Mouse (Mus musculus) embryonic facial prominence, embryonic 10.5 days (tissue): ENCODE measurements at regions not wholly inside any gene's neighbourhood (a gene's known extent, or its start where the extent isn't known, plus 50 kb on each side); places are given as distances from the start of the nearest gene placed in this dataset.

Source experiments
- DNase-seq: peaks from one replicate; pipeline ENCODE4 v3.0.0-alpha.2; 2017; ENCODE audit warnings: low spot score
- H3K27ac ChIP-seq: fragments of 300-500 bp; sonication (generic); replicated peaks from 2 replicates; pipeline ENCODE4 v1.5.1; 2016; ENCODE audit warnings: mild to moderate bottlenecking
- H3K27me3 ChIP-seq: fragments of 300-500 bp; sonication (generic); replicated peaks from 2 replicates; pipeline ENCODE4 v1.6.1; 2016; ENCODE audit warnings: low read depth, mild to moderate bottlenecking; ENCODE audit not compliant: poor library complexity, severe bottlenecking
- H3K36me3 ChIP-seq: fragments of 300-500 bp; sonication (generic); replicated peaks from 2 replicates; pipeline ENCODE4 v1.6.1; 2016; ENCODE audit warnings: mild to moderate bottlenecking, moderate library complexity
- H3K4me1 ChIP-seq: fragments of 300-500 bp; sonication (generic); 2 replicates; pipeline ENCODE4 v1.6.1; 2016
- H3K4me3 ChIP-seq: fragments of 300-500 bp; sonication (generic); 2 replicates; pipeline ENCODE4 v1.5.1; 2016; ENCODE audit warnings: mild to moderate bottlenecking, moderate library complexity
- H3K9me3 ChIP-seq: fragments of 300-500 bp; sonication (generic); 2 replicates; pipeline ENCODE4 v1.6.1; 2016; ENCODE audit warnings: mild to moderate bottlenecking
- WGBS: fragments of 180-500 bp; shearing (Covaris S2); methylation state at CpG from one replicate; pipeline ENCODE4 v1.1.7; 2016; 5-methylcytosine and 5-hydroxymethylcytosine counted together

DNA sequence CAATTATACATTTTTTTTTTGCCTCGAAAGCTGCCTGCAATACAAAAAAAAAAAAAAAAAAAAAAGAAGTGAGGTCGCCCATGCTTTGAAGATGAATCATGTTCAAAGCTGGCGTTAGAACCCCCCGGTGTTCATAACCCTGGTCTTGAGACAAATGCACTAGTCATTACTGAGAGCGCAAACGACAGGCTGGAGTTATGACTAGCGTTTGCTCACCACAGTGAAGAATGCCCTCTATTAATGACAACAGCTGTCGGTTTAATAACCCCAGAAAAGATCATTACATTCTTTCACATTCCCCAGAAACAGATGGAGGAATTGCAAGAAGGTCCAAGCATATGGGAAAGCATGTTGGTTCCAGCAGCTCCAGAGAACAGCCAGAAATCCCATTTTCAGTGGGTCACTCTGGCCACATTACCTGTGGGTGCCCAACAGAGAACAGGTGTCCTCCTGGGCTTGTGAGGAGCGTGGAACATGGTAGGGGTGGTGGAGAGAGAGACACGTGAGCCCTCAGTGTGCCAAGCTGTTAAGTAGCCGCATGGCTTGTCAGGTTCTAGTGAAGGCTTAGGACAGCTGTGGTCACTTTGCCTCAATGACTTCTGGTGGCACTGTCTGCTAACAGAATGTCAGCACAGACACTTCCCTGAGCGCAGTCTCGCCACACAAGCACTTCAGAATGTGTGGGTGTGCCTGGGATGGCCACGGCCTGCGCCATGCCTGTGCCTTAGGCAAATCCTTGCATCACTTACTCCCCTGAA is 60.4 kb downstream of the Aipl1 start:
- no peak for DNase-seq
- H3K4me1 ChIP-seq: 0 out of 2 replicates have a peak, but pooled peaks cover 3% of the 10 kb centered on the region

DNA sequence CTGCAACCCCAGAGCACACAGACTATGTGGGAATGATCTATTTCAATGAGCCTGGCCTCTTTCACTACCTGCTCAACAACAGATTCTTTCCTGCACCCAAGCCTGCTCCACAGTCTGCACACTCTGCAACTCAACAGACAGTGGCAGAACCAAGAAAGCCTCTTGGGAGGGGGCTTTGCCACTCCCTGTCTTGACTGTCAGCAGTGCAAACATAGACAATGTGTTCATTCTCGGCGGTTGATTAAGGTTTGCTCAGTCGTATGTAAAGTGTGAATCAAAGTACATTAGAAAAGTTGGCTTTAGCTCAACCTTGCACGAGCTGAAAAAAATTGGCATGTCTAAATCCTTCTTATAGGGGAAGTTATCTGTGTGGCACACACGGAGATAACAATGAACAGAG is 66.0 kb downstream of the Aipl1 start:
- WGBS: 84% methylated on average over 5 of the region's 5 CpGs

More for the DNA sequence above, 60.4 kb downstream of the Aipl1 start:
- no peaks in the 10 kb centered on the region for H3K9me3 ChIP-seq
- no peaks in the 10 kb centered on the region for H3K36me3 ChIP-seq
- no peak overlapping the region for H3K27ac ChIP-seq
- WGBS: 84% methylated on average over 15 of the region's 15 CpGs
- no peak overlapping the region for H3K4me3 ChIP-seq
- no peaks in the 10 kb centered on the region for H3K27me3 ChIP-seq

DNA sequence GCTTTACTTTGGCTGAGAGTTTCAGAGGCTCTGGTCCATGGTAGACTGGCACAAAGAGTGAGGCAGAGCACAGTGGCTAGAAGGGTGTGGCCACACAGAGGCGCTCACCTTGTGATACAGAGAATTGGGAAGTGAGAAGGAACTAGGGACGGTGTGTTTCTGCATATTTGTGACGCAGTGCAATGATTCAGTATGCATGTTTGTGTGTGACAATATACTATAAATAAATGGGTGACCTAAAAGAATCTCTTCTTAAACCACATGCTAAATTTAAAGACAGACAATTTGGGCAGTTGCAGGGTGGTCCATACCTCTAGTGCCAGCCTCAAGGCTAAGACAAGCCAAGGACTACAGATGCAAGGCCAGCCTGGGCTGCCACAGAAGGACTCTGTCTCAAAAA is 75.0 kb downstream of the Aipl1 start:
- 86% methylated on average over 3 of the region's 3 CpGs for WGBS
- Histone ChIP-seq H3K36me3 (no peaks in the 10 kb centered on the region), H3K9me3 (no peaks in the 10 kb centered on the region), H3K4me1 (peaks cover 10% of the 10 kb centered on the region), H3K4me3 (no peak overlapping the region), H3K27me3 (no peaks in the 10 kb centered on the region), H3K27ac (no peak overlapping the region)
- no peak for DNase-seq

More for the DNA sequence above, 66.0 kb downstream of the Aipl1 start:
- no peaks in the 10 kb centered on the region for H3K36me3 ChIP-seq
- H3K27ac ChIP-seq: no peak overlapping the region
- no peak for DNase-seq
- H3K27me3 ChIP-seq: no peaks in the 10 kb centered on the region
- H3K9me3 ChIP-seq: no peaks in the 10 kb centered on the region
- peaks cover 10% of the 10 kb centered on the region for H3K4me1 ChIP-seq
- no peak overlapping the region for H3K4me3 ChIP-seq

DNA sequence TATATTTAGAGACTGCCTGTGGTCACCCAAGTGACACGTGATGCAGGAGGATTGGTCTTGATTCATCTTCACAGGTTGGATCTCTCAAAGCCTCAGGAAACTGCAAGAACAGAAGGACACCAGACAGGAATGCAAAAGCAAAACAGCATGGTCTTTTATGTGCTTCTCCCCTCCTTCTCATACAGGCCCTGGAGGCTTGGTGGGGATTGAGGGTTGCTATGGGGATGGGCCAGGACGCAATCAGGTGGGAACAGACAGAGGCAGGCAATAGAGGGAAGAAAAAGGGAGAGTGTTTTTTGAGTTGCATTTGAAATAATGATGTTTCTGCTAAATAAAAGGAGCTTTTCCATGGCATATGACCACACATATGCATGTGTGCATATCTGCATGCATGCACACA is 84.8 kb downstream of the Aipl1 start:
- WGBS: 76% methylated on average over 2 of the region's 2 CpGs
- Histone ChIP-seq H3K27me3 (no peaks in the 10 kb centered on the region), H3K4me1 (no peaks in the 10 kb centered on the region), H3K27ac (no peak overlapping the region), H3K9me3 (no peaks in the 10 kb centered on the region), H3K36me3 (no peaks in the 10 kb centered on the region), H3K4me3 (no peak overlapping the region)
- no peak for DNase-seq

DNA sequence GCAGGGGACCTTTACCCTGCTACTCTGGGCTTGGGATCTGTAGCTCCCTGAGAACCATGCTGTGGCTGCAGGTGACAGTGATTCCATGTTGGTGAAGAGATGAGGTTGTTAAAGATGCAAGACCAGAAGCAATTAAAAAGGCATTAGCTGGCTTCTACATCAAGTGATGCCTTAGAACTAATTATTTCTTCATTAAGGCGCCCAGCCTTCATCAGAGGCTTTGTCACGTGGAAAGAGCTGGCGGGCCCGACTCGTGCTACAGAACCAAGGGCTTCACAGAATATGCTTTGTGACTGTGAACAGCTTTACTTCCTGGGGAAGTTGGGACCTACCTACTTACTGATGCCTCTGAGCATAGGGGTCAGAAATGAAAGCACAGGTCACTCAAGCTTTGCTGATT is 90.1 kb downstream of the Aipl1 start:
- WGBS: 87% methylated on average over 5 of the region's 5 CpGs

DNA sequence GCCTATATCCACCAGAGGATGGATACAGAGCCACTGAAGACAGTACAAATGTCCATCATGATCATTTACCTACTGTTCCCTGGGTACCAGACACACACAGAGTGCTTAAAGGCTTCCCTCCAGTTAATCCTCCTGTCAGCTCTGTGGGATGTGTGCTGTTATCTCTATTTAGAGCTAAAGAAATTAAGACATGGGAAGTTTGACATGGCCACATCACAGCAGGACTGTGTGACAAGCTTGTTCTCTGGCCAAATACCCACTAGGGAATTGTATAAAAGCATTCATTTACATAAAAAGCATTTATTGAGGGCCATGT is 92.3 kb downstream of the Aipl1 start:
- no peak for DNase-seq
- H3K9me3 ChIP-seq: no peaks in the 10 kb centered on the region
- 0 out of 2 replicates have a peak, but pooled peaks cover 5% of the 10 kb centered on the region for H3K4me1 ChIP-seq
- no peak overlapping the region for H3K4me3 ChIP-seq
- no peak overlapping the region for H3K27ac ChIP-seq
- no peaks in the 10 kb centered on the region for H3K36me3 ChIP-seq
- no peaks in the 10 kb centered on the region for H3K27me3 ChIP-seq

More for the DNA sequence above, 90.1 kb downstream of the Aipl1 start:
- DNase-seq: no peak
- no peaks in the 10 kb centered on the region for H3K9me3 ChIP-seq
- no peaks in the 10 kb centered on the region for H3K27me3 ChIP-seq
- no peak overlapping the region for H3K27ac ChIP-seq
- H3K4me1 ChIP-seq: 0 out of 2 replicates have a peak, but pooled peaks cover 5% of the 10 kb centered on the region
- H3K4me3 ChIP-seq: no peak overlapping the region
- no peaks in the 10 kb centered on the region for H3K36me3 ChIP-seq

DNA sequence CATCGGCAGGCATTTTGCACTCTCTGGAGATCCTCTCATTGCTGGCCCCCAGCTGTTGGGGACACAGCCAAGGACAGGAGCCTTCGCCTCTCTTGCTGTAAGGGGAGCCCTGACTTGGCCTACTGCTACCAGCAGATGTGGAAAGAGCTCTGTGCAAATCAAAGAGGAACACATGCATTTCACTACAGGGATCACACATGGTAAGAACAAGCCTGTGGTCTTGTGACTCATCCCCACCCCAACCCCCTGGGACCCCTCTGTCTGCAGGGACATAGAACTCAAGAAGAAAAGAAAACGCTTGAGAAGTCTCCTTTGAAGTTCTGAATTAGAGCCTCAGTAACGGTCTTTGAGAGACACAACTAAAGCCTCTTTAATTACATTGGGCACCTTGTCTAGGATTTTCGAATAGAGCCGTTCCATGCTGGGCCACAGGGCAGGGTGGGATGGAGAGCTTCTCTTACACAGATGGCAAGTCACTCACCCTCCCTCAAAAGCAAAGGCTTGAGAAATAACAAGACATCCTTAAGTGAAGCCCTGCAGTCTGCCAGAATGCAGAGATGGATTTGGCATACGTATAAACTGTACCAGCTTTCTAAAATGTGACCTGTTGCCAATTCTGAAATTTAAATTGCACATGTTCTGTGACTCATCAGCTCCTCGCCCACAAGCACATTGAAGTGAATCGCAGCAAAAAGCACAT is 92.8 kb downstream of the Aipl1 start:
- Histone ChIP-seq H3K4me1 (0 out of 2 replicates have a peak, but pooled peaks cover 5% of the 10 kb centered on the region), H3K4me3 (no peak overlapping the region), H3K27me3 (no peaks in the 10 kb centered on the region), H3K9me3 (no peaks in the 10 kb centered on the region), H3K27ac (no peak overlapping the region), H3K36me3 (no peaks in the 10 kb centered on the region)
- WGBS: 61% methylated on average over 9 of the region's 9 CpGs
- DNase-seq: no peak

DNA sequence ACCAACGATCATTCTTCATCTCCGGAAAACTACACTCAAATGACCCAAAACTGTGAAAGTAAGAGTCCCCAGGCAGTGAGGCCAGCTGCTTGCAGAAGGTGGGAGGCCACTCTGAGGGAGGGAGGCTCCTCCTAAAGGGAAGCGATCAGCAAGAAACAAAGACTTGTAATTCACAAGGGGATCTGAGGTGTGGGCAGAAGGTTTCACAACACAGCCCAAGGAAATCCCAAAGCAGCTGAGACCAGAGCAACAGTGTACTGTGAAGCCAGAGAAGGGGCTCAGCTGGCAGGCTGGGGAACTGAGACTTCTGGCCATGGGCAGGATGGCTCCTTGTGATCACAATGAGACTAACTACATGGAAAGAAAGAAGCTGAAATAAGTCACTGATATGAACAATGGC is 93.8 kb downstream of the Aipl1 start:
- Histone ChIP-seq H3K27ac (no peak overlapping the region), H3K4me3 (no peak overlapping the region), H3K9me3 (no peaks in the 10 kb centered on the region), H3K36me3 (no peaks in the 10 kb centered on the region), H3K4me1 (0 out of 2 replicates have a peak, but pooled peaks cover 5% of the 10 kb centered on the region), H3K27me3 (no peaks in the 10 kb centered on the region)
- no peak for DNase-seq
- WGBS: 58% methylated on average over 3 of the region's 3 CpGs

DNA sequence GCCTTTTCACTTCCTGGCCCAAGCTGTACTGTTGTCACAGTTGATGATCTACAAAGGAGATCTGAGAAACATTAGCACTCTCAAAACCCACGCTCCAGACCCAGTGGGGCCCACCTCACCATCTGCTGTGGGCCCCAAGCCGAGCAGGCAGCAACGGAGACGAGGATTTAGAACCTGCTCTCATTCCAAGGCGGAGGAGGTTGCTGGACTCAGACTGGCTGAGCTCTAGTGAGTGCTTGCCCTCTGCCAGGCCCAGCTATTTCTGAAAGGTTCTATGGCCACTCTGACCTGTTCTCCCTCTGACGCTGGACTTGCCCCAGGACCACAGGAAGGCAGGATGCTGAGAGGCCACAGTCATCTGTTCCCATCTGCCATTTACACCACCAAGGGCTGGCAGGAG is 98.2 kb downstream of the Aipl1 start:
- H3K4me3 ChIP-seq: no peak overlapping the region
- no peaks in the 10 kb centered on the region for H3K36me3 ChIP-seq
- WGBS: 87% methylated on average over 6 of the region's 6 CpGs
- no peaks in the 10 kb centered on the region for H3K27me3 ChIP-seq
- no peak for DNase-seq
- no peak overlapping the region for H3K27ac ChIP-seq
- no peaks in the 10 kb centered on the region for H3K4me1 ChIP-seq
- H3K9me3 ChIP-seq: no peaks in the 10 kb centered on the region

DNA sequence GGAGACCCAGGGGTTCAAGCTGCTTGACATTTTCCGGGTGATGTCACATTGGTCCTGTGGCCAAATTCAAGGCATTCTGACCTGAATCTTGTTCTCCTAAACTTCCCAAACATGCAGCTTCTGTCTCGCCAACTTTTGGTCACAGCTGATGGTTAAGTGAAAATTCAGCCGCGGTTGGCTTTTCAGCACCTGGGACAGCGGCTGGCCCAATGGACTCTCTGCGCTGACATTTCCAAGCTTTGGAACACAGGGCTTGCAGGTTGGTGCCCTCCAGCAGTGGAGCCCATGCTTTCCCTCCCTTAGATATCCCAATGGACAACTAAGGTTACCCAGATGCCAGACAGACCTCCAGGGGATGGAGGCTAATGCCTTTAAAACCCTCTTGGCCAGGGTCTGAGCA is 100.2 kb downstream of the Aipl1 start:
- no peaks in the 10 kb centered on the region for H3K4me1 ChIP-seq
- 39% methylated on average over 6 of the region's 6 CpGs for WGBS
- H3K27ac ChIP-seq: no peak overlapping the region

DNA sequence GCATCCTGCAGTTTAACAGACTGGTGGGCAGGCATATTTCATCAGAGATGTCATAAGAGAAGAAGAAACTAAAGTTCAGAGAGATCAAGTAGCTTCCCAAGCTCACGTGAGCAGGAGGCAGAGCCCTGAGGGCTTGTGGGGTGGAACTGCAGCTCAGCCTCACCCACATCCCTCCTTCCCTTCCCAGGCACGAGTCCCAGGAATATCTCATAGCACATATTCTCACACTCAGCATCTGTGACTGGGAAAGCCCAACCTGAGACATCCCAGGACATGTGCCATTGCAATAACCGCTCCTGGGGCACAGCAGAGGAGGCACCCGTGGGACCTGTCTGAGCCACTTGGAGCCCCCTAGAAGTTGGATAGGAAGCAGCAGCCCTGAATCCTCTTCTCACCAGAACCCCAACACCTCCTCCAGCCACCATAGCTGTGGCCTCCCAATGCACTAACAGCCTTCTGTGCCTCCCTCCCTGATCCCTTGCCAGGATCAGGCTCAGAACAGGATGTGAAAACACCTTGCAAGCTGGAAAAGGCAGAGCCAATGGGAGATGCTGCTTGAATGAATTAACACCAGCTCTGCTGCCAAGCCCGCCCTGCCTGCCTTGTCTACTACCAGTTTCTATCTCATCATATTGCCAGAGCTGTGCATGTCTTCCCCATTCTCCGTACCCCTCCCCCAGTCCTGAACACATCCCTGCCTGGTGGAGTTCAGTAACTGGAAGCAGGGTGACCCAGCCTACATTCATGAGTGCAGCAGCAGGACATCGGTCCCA is 107.4 kb downstream of the Aipl1 start:
- Histone ChIP-seq H3K36me3 (no peaks in the 10 kb centered on the region), H3K27ac (no peak overlapping the region), H3K4me1 (no peaks in the 10 kb centered on the region), H3K27me3 (no peaks in the 10 kb centered on the region), H3K9me3 (no peaks in the 10 kb centered on the region), H3K4me3 (no peak overlapping the region)
- WGBS: 76% methylated on average over 7 of the region's 7 CpGs
- DNase-seq: no peak

More for the DNA sequence above, 100.2 kb downstream of the Aipl1 start:
- Histone ChIP-seq H3K27me3 (no peaks in the 10 kb centered on the region), H3K9me3 (no peaks in the 10 kb centered on the region), H3K36me3 (no peaks in the 10 kb centered on the region), H3K4me3 (no peak overlapping the region)
- peak; percentile 65 for DNase-seq

DNA sequence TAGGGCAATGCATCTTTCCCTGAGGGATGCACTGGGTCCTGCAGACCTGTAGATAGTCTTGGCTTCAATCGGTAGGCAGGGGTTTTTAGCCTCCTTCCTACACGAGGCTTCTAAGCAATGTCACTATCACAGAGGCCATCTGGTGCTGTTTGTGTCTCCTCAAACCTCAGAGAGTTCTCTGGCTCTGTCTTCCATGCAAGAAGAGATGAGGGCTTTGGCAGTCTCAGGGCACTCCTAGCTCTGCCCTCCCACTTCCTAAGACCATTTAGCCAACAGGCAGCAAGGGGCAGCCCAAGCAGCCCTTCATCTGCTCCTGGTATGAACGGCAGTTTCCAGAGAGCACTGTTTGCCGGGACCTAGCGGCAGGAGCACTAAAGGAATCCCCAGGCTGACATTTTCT is 122.6 kb downstream of the Aipl1 start:
- H3K4me1 ChIP-seq: peaks cover 16% of the 10 kb centered on the region
- peak; percentile 8 for DNase-seq
- WGBS: 53% methylated on average over 5 of the region's 5 CpGs
- no peak overlapping the region for H3K4me3 ChIP-seq
- H3K9me3 ChIP-seq: no peaks in the 10 kb centered on the region
- H3K27ac ChIP-seq: no peak overlapping the region
- H3K27me3 ChIP-seq: no peaks in the 10 kb centered on the region
- no peaks in the 10 kb centered on the region for H3K36me3 ChIP-seq
